Mouse (Mus musculus) hindbrain, embryonic 16.5 days (tissue): ENCODE results near the gene Rnf41. TPM values are rescaled to one million over a fixed set of nuclear protein-coding genes. Genes with fewer than 3 reads are reported as not detected.
A peak's percentile ranks its signal among the peaks of the same experiment; 100 is the strongest.

Experiments
- ATAC-seq: fragments of 200-750 bp; cut with Nextera tagmentation; 2 replicates; pipeline ENCODE4 v1.8.0; 2017; ENCODE audit warnings: moderate TSS enrichment, moderate library complexity
- H3K27ac ChIP-seq: fragments of 300-500 bp; sonication (generic); 2 replicates; pipeline ENCODE4 v1.5.1; 2014; ENCODE audit warnings: low read depth, mild to moderate bottlenecking, control low read depth, low read length, moderate library complexity
- H3K27me3 ChIP-seq: fragments of 300-500 bp; sonication (generic); replicated peaks from 2 replicates; pipeline ENCODE4 v1.6.1; 2014; ENCODE audit warnings: low read length; ENCODE audit not compliant: control insufficient read depth, insufficient read depth
- H3K36me3 ChIP-seq: fragments of 300-500 bp; sonication (generic); 2 replicates; pipeline ENCODE4 v1.6.1; 2014; ENCODE audit warnings: mild to moderate bottlenecking, low read length, moderate library complexity, mixed read lengths; ENCODE audit not compliant: control insufficient read depth, insufficient read depth
- H3K4me1 ChIP-seq: fragments of 300-500 bp; sonication (generic); 2 replicates; pipeline ENCODE4 v1.6.1; 2014; ENCODE audit warnings: low read depth, low read length; ENCODE audit not compliant: control insufficient read depth, insufficient read depth
- H3K4me2 ChIP-seq: fragments of 300-500 bp; sonication (generic); 2 replicates; pipeline ENCODE4 v1.6.1; 2014; ENCODE audit warnings: mild to moderate bottlenecking, low read length, control low read depth, moderate library complexity
- H3K4me3 ChIP-seq: fragments of 300-500 bp; sonication (generic); 2 replicates; pipeline ENCODE4 v1.5.1; 2014; ENCODE audit warnings: mild to moderate bottlenecking, low read length, control low read depth, moderate library complexity
- H3K9ac ChIP-seq: fragments of 300-500 bp; sonication (generic); 2 replicates; pipeline ENCODE4 v1.6.1; 2014; ENCODE audit warnings: low read depth, mild to moderate bottlenecking, control low read depth, low read length, moderate library complexity
- H3K9me3 ChIP-seq: fragments of 300-500 bp; sonication (generic); 2 replicates; pipeline ENCODE4 v1.6.1; 2014; ENCODE audit warnings: mild to moderate bottlenecking, low read length, moderate library complexity; ENCODE audit not compliant: control insufficient read depth
- WGBS: fragments of 180-500 bp; shearing (Covaris S2); extraction: QIAGEN DNeasy Blood & Tissue Kit; methylation state at CpG from one replicate; pipeline ENCODE4 v1.1.7; 2014; 5-methylcytosine and 5-hydroxymethylcytosine counted together
- polyA plus RNA-seq: library from polyadenylated mRNA; unstranded; fragments of >200 nt; fragmentation: Nextera tagmentation; extraction: Ambion mirVana; gene quantifications from 2 replicates; pipeline ENCODE4 v1.2.1, GENCODE M21; 2015

The Rnf41 gene
- polyA plus RNA-seq, 1 experiment from 2014 or later: 98.3 TPM

GRCm38 (mm10) chr10:128409692-128410559 lies 1.5 kb upstream of the Rnf41 start:
- H3K4me2 ChIP-seq: peak overlapping the region; percentile 99
- H3K4me1 ChIP-seq: peaks cover 42% of the 10 kb centered on the region
- H3K27me3 ChIP-seq: no peaks in the 10 kb centered on the region
- H3K4me3 ChIP-seq: peak overlapping the region; percentile 99
- peak; percentile 90 for ATAC-seq
- no peaks in the 10 kb centered on the region for H3K9me3 ChIP-seq
- peak overlapping the region; percentile 98 for H3K27ac ChIP-seq
- WGBS: 9% methylated on average over 36 of the region's 36 CpGs
- peak overlapping the region; percentile 94 for H3K9ac ChIP-seq
- peaks cover 8% of the 10 kb centered on the region; the same call in 1 of the 2 replicates for H3K36me3 ChIP-seq

GRCm38 (mm10) chr10:128410560-128410845 lies 954 bp upstream of the Rnf41 start:
- Histone ChIP-seq H3K27me3 (no peaks in the 10 kb centered on the region), H3K4me3 (peak overlapping the region; percentile 99), H3K27ac (peak overlapping the region; percentile 98), H3K9me3 (no peaks in the 10 kb centered on the region), H3K4me2 (peak overlapping the region; percentile 99), H3K4me1 (peaks cover 42% of the 10 kb centered on the region), H3K9ac (peak overlapping the region; percentile 94), H3K36me3 (peaks cover 8% of the 10 kb centered on the region; the same call in 1 of the 2 replicates)
- no peak for ATAC-seq
- WGBS: 25% methylated on average over 4 of the region's 4 CpGs

- WGBS: under 1% methylated on average over 14 of the region's 14 CpGs
- H3K27ac ChIP-seq: peak overlapping the region; percentile 98
- ATAC-seq: no peak
- peak overlapping the region; percentile 94 for H3K9ac ChIP-seq
- no peaks in the 10 kb centered on the region for H3K27me3 ChIP-seq
- H3K9me3 ChIP-seq: no peaks in the 10 kb centered on the region
- peak overlapping the region; percentile 99 for H3K4me3 ChIP-seq
- peaks cover 15% of the 10 kb centered on the region for H3K36me3 ChIP-seq
- peak overlapping the region; percentile 99 for H3K4me2 ChIP-seq
- H3K4me1 ChIP-seq: peaks cover 42% of the 10 kb centered on the region
Observed at GRCm38 (mm10) chr10:128412055-128412381, 561 bp downstream of the Rnf41 start.

GRCm38 (mm10) chr10:128412558-128412957 lies 1.1 kb downstream of the Rnf41 start:
- peak overlapping the region; percentile 99 for H3K4me2 ChIP-seq
- peak overlapping the region; percentile 94 for H3K9ac ChIP-seq
- no peaks in the 10 kb centered on the region for H3K9me3 ChIP-seq
- no peaks in the 10 kb centered on the region for H3K27me3 ChIP-seq
- H3K27ac ChIP-seq: peak overlapping the region; percentile 98
- peaks cover 42% of the 10 kb centered on the region for H3K4me1 ChIP-seq
- no peak for ATAC-seq
- H3K36me3 ChIP-seq: peaks cover 16% of the 10 kb centered on the region
- 17% methylated on average over 1 of the region's 1 CpGs for WGBS
- peak overlapping the region; percentile 99 for H3K4me3 ChIP-seq

GRCm38 (mm10) chr10:128413076-128413475 lies 1.6 kb downstream of the Rnf41 start:
- Histone ChIP-seq H3K27me3 (no peaks in the 10 kb centered on the region), H3K27ac (no peak overlapping the region), H3K9me3 (no peaks in the 10 kb centered on the region), H3K4me3 (peak overlapping the region; percentile 99; the same call in 1 of the 2 replicates), H3K4me2 (peak overlapping the region; percentile 99), H3K4me1 (peaks cover 38% of the 10 kb centered on the region), H3K36me3 (peaks cover 13% of the 10 kb centered on the region), H3K9ac (peak overlapping the region; percentile 28; the same call in 1 of the 2 replicates)
- WGBS: 47% methylated on average over 1 of the region's 1 CpGs
- no peak for ATAC-seq

- no peak for ATAC-seq
- no peaks in the 10 kb centered on the region for H3K9me3 ChIP-seq
- no peak overlapping the region for H3K27ac ChIP-seq
- no peak overlapping the region for H3K9ac ChIP-seq
- no peak overlapping the region for H3K4me3 ChIP-seq
- H3K27me3 ChIP-seq: no peaks in the 10 kb centered on the region
- 96% methylated on average over 5 of the region's 5 CpGs for WGBS
- H3K4me1 ChIP-seq: peaks cover 29% of the 10 kb centered on the region
- peaks cover 24% of the 10 kb centered on the region for H3K36me3 ChIP-seq
- no peak overlapping the region for H3K4me2 ChIP-seq
Observed at GRCm38 (mm10) chr10:128414848-128415247, 3.4 kb downstream of the Rnf41 start.

GRCm38 (mm10) chr10:128422426-128422825 lies 11.0 kb downstream of the Rnf41 start:
- no peak overlapping the region for H3K27ac ChIP-seq
- ATAC-seq: no peak
- no peaks in the 10 kb centered on the region for H3K27me3 ChIP-seq
- H3K4me3 ChIP-seq: no peak overlapping the region
- no peak overlapping the region for H3K9ac ChIP-seq
- H3K4me1 ChIP-seq: no peaks in the 10 kb centered on the region
- no peak overlapping the region for H3K4me2 ChIP-seq
- no peaks in the 10 kb centered on the region for H3K9me3 ChIP-seq
- peaks cover 26% of the 10 kb centered on the region for H3K36me3 ChIP-seq
- WGBS: 73% methylated on average over 5 of the region's 5 CpGs

GRCm38 (mm10) chr10:128424604-128425003 lies 13.1 kb downstream of the Rnf41 start:
- H3K27ac ChIP-seq: no peak overlapping the region
- WGBS: 70% methylated on average over 7 of the region's 7 CpGs
- no peak overlapping the region for H3K4me3 ChIP-seq
- no peak overlapping the region for H3K4me2 ChIP-seq
- H3K27me3 ChIP-seq: no peaks in the 10 kb centered on the region
- H3K36me3 ChIP-seq: peaks cover 29% of the 10 kb centered on the region
- ATAC-seq: no peak
- H3K9me3 ChIP-seq: no peaks in the 10 kb centered on the region
- H3K4me1 ChIP-seq: no peaks in the 10 kb centered on the region
- H3K9ac ChIP-seq: no peak overlapping the region

- no peak for ATAC-seq
- Histone ChIP-seq H3K4me3 (no peak overlapping the region), H3K9me3 (no peaks in the 10 kb centered on the region), H3K27ac (no peak overlapping the region), H3K27me3 (no peaks in the 10 kb centered on the region), H3K4me2 (no peak overlapping the region), H3K9ac (no peak overlapping the region), H3K4me1 (no peaks in the 10 kb centered on the region), H3K36me3 (peaks cover 26% of the 10 kb centered on the region)
- WGBS: 94% methylated on average over 3 of the region's 3 CpGs
Observed at GRCm38 (mm10) chr10:128425260-128425659, 13.8 kb downstream of the Rnf41 start.
